Mouse (Mus musculus): ENCODE data around the gene Ldhc. TPM values are rescaled to one million over a fixed set of nuclear protein-coding genes. Genes with fewer than 3 reads are reported as not detected.

Ldhc gene
- polyA plus RNA-seq, 1 experiment from 2014 or later = 0.15 TPM

DNA sequence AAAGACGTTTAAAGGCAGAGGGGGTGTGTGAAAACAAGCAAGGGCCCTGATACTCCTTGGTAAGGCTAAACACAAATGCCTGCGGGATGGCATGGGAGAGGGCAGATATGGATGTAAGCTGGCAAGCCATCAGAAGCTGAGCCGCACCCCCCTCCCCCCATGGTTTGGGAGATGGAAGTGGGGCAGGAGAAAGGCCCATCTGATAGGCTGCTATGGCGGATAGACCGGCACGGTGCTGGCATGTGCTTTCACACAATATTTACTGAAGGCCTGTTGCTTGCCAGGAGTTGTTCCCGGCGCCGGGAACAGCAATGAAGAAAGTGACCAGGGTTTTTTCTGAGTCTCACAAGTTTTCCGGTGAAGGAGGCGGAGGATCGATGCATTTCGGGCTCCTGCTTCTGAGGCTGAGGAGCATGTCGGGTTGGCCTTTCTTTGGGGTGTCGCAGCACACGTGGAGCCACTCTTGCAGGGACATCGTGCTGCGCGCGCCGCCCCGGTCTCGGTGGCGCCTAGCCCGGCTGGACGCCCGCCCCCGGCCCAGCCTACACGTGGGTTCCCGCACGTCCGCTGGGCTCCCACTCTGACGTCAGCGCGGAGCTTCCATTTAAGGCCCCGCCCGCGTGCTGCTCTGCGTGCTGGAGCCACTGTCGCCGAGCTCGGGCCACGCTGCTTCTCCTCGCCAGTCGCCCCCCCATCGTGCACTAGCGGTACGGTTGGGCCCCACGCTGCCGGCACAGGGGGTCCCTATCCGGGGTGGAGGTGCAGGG lies 15.6 kb upstream of the Ldhc start:
- H3K9ac ChIP-seq = peak overlapping the region; percentile 91
- peak overlapping the region; percentile 83 for H3K4me3 ChIP-seq
- H3K27me3 ChIP-seq (replicated peaks) = no peaks in the 10 kb centered on the region
- under 1% methylated on average over 51 of the region's 51 CpGs for WGBS (ENCODE audit: insufficient replicate concordance)
- ATAC-seq = peak; percentile 78
- peaks cover 65% of the 10 kb centered on the region for H3K4me1 ChIP-seq
- H3K9me3 ChIP-seq (replicated peaks) = no peaks in the 10 kb centered on the region
- H3K4me2 ChIP-seq = peak overlapping the region; percentile 99
- peak overlapping the region; percentile 88 for H3K27ac ChIP-seq
- peaks cover 30% of the 10 kb centered on the region for H3K36me3 ChIP-seq

DNA sequence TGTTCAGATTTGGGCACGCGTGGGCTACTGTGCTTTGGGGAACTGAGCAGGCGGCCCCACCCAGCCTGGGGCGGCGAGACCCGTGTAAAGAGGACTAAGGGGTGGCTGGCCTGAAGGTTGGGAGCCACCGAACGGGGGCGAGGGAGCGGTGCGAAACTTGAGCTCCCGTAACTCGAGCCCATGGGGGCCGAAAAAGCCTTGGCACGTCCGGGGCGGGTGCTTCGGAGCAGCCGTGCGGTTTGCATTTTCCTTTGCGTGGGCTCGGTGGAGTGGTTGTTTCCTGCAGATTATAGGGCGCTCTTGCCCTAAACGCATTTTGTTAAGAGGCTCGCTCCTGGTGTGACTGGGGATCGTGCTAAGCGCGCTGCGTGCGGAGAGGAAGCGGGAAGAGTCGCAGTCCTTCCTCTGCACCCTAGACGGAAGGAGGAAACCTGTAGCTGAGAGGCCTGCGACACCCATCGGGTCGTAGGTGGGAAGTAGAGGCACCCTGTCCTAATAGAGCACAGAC lies 15.0 kb upstream of the Ldhc start:
- Histone ChIP-seq H3K4me3 (peak overlapping the region; percentile 83), H3K27me3 (replicated peaks) (no peaks in the 10 kb centered on the region), H3K9me3 (replicated peaks) (no peaks in the 10 kb centered on the region), H3K27ac (peak overlapping the region; percentile 88), H3K9ac (peak overlapping the region; percentile 91), H3K4me1 (peaks cover 59% of the 10 kb centered on the region), H3K4me2 (peak overlapping the region; percentile 99), H3K36me3 (peaks cover 36% of the 10 kb centered on the region)
- WGBS (ENCODE audit: insufficient replicate concordance) = under 1% methylated on average over 36 of the region's 36 CpGs
- peak; percentile 9 for ATAC-seq

DNA sequence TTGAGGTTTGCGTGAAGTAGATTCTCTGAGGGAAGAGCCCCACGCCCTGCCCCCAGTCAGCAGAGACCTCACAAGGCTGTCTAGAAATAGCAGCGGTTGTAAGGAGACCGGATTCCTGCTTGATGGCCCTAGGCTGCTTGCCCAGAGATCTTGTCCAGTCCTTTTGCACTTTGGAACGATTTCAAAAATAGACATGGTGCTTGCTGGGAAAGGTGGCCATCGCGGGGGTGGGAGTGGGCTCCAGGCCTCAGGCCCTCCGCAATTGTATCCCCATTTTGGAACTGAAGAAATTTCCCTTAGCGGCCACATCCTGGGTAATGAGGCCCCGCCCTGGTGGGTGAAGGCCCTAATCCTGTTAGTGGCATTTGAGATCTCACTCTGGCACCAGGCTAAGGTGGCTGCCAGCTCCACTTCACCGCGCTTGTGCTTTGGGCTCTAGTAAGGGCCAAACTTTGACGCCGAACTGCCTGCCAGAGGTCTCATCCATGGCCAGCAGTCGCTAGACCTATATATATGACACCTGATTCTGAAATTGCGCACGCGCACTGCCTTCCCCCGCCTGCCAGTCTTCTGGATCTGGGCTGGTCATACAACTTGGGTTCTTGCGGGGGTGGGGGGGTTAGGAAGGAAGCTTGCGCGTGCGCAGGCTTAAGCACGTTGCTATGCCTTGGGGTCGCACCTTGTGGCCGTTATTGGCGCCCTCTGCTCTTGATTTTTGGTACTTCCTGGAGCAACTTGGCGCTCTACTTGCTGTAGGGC lies 14.3 kb upstream of the Ldhc start:
- no peaks in the 10 kb centered on the region for H3K9me3 ChIP-seq (replicated peaks)
- ATAC-seq = peak; percentile 56
- WGBS (ENCODE audit: insufficient replicate concordance) = 2% methylated on average over 28 of the region's 28 CpGs
- H3K4me2 ChIP-seq = peak overlapping the region; percentile 99
- peak overlapping the region; percentile 83 for H3K4me3 ChIP-seq
- peaks cover 53% of the 10 kb centered on the region for H3K4me1 ChIP-seq
- H3K27ac ChIP-seq = peak overlapping the region; percentile 88
- peak overlapping the region; percentile 91 for H3K9ac ChIP-seq
- peaks cover 43% of the 10 kb centered on the region for H3K36me3 ChIP-seq
- H3K27me3 ChIP-seq (replicated peaks) = no peaks in the 10 kb centered on the region

DNA sequence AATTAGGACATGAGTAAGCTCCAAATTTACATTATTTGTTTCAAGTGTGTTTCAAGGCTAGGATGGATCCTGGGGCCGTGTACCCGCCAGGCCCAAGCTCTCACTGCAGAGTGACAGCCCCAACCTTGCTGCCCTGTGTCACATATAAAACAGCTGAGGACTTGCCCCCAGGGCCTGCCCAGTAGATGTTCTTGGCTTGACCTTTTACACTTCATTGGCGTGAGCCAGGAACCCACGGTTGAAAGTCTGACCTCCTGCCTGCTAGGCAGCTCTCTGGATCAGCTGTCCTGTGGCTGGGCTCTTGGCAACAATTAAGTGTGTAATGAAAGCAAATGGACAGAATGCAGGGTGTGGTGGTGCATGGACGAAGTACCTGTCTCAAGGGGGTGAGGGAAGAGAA lies 11.7 kb upstream of the Ldhc start:
- H3K27me3 ChIP-seq (replicated peaks) = no peaks in the 10 kb centered on the region
- 75% methylated on average over 5 of the region's 5 CpGs for WGBS (ENCODE audit: insufficient replicate concordance)
- no peak overlapping the region for H3K4me3 ChIP-seq
- H3K4me1 ChIP-seq = peaks cover 39% of the 10 kb centered on the region
- no peaks in the 10 kb centered on the region for H3K9me3 ChIP-seq (replicated peaks)
- no peak for ATAC-seq
- peaks cover 69% of the 10 kb centered on the region for H3K36me3 ChIP-seq
- no peak overlapping the region for H3K4me2 ChIP-seq
- H3K27ac ChIP-seq = no peak overlapping the region
- no peak overlapping the region for H3K9ac ChIP-seq

DNA sequence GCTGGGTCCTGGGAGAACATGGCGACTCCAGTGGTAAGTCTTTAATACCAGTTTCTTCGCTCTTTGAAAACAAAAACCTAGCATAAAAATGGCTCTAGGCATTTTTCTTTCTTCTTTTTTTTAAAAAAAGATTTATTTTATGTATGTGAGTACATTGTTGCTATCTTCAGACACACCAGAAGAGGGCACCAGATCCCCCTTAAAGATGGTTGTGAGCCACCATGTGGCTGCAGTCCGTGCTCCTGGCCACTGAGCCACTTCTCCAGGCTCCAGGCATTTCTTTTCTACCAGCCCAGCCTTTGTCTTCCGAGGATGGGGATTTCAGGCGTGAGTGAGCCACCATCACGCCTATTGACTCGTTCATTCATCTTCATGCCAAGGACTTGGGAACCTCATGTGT lies 10.0 kb upstream of the Ldhc start:
- H3K4me2 ChIP-seq = no peak overlapping the region
- H3K9me3 ChIP-seq (replicated peaks) = no peaks in the 10 kb centered on the region
- no peaks in the 10 kb centered on the region for H3K27me3 ChIP-seq (replicated peaks)
- H3K36me3 ChIP-seq = peaks cover 86% of the 10 kb centered on the region
- H3K4me3 ChIP-seq = no peak overlapping the region
- WGBS (ENCODE audit: insufficient replicate concordance) = 77% methylated on average over 7 of the region's 7 CpGs
- no peak overlapping the region for H3K9ac ChIP-seq
- H3K27ac ChIP-seq = no peak overlapping the region
- ATAC-seq = no peak
- peaks cover 27% of the 10 kb centered on the region for H3K4me1 ChIP-seq

DNA sequence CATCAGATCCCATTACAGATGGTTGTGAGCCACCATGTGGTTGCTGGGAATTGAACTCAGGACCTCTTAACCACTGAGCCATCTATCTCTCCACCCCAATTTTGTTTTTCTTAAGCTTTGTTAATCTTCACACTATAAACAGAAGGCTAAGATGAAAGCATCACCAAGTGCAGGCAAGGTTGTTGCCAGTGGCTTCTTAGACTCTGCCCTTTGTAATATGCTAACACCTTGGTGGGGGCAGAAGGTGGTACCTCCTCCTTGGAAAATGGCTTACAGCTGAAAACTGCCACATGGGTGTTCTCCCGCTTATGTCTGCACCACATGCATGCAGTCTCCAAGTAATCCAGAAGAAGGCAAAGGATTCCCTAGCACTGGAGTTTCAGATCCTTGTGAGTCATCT lies 8.3 kb upstream of the Ldhc start:
- Histone ChIP-seq H3K4me1 (peaks cover 16% of the 10 kb centered on the region), H3K27me3 (replicated peaks) (no peaks in the 10 kb centered on the region), H3K4me3 (no peak overlapping the region), H3K9ac (no peak overlapping the region), H3K9me3 (replicated peaks) (no peaks in the 10 kb centered on the region), H3K36me3 (peaks cover 91% of the 10 kb centered on the region), H3K27ac (no peak overlapping the region), H3K4me2 (no peak overlapping the region)
- WGBS (ENCODE audit: insufficient replicate concordance) = 71% methylated on average over 1 of the region's 1 CpGs
- no peak for ATAC-seq

DNA sequence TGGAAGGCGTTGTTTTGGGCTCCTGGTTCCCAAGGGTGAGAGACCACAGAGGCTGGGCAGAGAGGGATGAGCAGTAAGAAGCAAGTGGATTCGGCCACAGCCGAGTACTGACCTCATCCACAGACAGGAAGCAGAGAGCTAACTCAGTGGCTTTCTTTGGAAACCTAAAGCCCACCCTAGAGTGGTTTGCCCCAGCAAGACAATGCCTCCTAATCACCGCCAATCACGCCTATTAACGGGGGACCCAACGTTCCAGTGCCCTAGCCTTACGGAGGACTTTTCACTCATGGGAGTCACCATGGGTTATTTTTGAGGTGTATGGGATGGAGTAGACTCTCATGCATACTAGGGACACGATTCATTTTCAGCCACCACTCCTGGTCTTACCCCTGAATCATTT lies 7.6 kb upstream of the Ldhc start:
- Histone ChIP-seq H3K4me3 (no peak overlapping the region), H3K9me3 (replicated peaks) (no peaks in the 10 kb centered on the region), H3K36me3 (peaks cover 84% of the 10 kb centered on the region), H3K4me1 (peaks cover 9% of the 10 kb centered on the region), H3K27me3 (replicated peaks) (no peaks in the 10 kb centered on the region), H3K27ac (no peak overlapping the region), H3K4me2 (no peak overlapping the region), H3K9ac (no peak overlapping the region)
- ATAC-seq = no peak
- 83% methylated on average over 9 of the region's 9 CpGs for WGBS (ENCODE audit: insufficient replicate concordance)

DNA sequence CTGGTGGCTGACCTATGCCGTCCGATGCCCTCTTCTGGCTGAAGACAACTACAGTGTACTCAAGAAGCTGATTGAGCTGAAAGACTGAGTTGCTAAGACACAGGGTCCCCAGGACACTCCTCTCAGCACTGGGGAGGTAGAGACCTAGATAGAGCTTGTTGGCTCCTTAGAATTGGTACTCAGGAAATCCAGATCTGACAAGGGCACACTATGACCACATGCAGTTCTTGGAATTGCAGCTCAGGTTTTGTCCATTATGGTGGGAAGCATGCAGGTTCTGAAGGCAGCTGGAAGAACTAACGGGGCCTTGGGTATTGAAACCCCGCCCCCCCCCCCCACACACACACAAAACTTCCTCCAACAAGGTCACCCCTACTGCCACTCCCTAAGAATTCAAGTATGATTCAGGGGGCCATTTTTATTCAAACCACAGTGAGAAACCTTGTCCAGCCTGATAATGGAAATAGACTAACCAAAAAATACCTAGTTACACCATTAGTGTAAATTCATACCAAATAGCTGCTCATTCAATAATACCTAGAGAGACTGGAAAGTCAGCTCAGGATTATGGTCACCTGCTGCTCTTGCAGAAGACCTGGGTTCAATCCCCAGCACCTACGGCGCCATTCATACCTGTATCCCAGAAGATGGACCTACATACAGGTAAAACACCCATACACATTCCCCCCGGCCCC lies 5.0 kb upstream of the Ldhc start:
- no peaks in the 10 kb centered on the region for H3K4me1 ChIP-seq

DNA sequence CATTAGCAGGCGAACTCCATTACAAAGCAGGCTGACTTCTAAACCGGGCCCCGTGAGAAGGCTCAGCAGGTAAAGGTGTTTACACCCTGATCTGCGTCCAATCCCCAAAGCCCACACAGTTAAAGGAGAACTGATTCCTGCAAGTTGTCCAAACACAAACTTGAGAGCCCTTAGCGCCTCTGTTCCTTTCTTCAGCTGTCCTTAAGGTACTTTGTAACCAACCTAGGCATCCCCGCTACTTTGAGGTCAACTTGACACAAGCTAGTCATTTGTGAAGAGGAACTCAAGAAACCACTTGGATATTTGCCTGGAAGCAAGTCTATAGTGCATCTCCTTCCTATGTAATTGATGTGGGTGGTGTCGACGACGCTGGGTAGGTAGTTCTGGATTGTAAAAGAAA lies 3.6 kb upstream of the Ldhc start:
- H3K9ac ChIP-seq = no peak overlapping the region
- no peaks in the 10 kb centered on the region for H3K4me1 ChIP-seq
- H3K27ac ChIP-seq = no peak overlapping the region
- H3K4me3 ChIP-seq = no peak overlapping the region
- no peaks in the 10 kb centered on the region for H3K27me3 ChIP-seq (replicated peaks)
- H3K4me2 ChIP-seq = no peak overlapping the region
- peaks cover 43% of the 10 kb centered on the region for H3K36me3 ChIP-seq
- no peaks in the 10 kb centered on the region for H3K9me3 ChIP-seq (replicated peaks)
- ATAC-seq = no peak
- 72% methylated on average over 9 of the region's 9 CpGs for WGBS (ENCODE audit: insufficient replicate concordance)

More for the DNA sequence above, 5.0 kb upstream of the Ldhc start:
- Histone ChIP-seq H3K4me3 (no peak overlapping the region), H3K9ac (no peak overlapping the region), H3K36me3 (peaks cover 57% of the 10 kb centered on the region), H3K27me3 (replicated peaks) (no peaks in the 10 kb centered on the region), H3K27ac (no peak overlapping the region), H3K9me3 (replicated peaks) (no peaks in the 10 kb centered on the region), H3K4me2 (no peak overlapping the region)
- ATAC-seq = peak; percentile 28; the same call in 1 of the 2 replicates
- 55% methylated on average over 7 of the region's 7 CpGs for WGBS (ENCODE audit: insufficient replicate concordance)

DNA sequence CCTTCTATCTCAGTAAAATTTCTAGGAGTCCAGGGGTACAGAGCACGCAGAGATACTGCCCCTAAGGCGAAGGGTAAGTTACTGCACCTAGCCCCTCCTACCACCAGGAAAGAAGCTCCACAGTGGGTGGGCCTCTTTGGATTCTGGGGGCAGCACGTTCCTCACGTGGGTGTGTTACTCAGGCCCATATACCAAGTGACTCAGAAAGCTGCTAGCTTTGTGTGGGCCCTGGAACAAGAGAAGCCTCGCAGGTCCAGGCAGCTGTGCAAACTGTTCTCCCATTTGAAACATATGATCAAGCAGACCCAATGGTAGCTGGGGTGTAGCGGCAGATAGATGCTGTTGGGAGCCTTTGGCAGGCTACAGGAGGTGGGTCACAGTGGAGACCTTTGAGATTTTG lies 2.0 kb upstream of the Ldhc start:
- Histone ChIP-seq H3K27ac (no peak overlapping the region), H3K9me3 (replicated peaks) (no peaks in the 10 kb centered on the region), H3K9ac (no peak overlapping the region), H3K27me3 (replicated peaks) (no peaks in the 10 kb centered on the region), H3K4me2 (no peak overlapping the region), H3K4me1 (no peaks in the 10 kb centered on the region), H3K4me3 (no peak overlapping the region), H3K36me3 (peaks cover 27% of the 10 kb centered on the region)
- no peak for ATAC-seq
- 43% methylated on average over 6 of the region's 6 CpGs for WGBS (ENCODE audit: insufficient replicate concordance)

DNA sequence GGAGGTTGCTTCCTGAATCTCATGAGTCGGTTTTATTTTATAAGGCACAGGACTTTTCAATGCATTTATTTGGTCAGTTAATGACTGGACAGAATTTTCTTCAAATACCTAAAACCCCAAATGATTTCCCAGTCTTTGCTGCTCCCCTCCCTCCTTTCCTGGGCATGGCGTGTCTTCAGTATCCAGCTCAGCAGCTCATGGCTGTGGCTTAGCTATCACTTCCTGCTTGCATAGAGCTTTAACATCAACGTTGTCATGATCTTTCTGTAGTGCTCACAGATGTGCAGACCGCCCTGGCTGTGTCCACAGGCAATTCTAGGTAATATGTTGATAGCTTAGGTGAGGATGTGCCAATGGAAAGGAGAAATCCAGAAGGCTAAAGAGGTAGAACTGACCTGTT lies 11.0 kb downstream of the Ldhc start:
- no peak for ATAC-seq
- Histone ChIP-seq H3K4me2 (no peak overlapping the region), H3K4me3 (no peak overlapping the region), H3K9me3 (replicated peaks) (no peaks in the 10 kb centered on the region), H3K27me3 (replicated peaks) (no peaks in the 10 kb centered on the region), H3K36me3 (no peaks in the 10 kb centered on the region), H3K9ac (no peak overlapping the region), H3K4me1 (peaks cover 1% of the 10 kb centered on the region; the same call in 1 of the 2 replicates), H3K27ac (no peak overlapping the region)
- WGBS (ENCODE audit: insufficient replicate concordance) = 29% methylated on average over 4 of the region's 4 CpGs

DNA sequence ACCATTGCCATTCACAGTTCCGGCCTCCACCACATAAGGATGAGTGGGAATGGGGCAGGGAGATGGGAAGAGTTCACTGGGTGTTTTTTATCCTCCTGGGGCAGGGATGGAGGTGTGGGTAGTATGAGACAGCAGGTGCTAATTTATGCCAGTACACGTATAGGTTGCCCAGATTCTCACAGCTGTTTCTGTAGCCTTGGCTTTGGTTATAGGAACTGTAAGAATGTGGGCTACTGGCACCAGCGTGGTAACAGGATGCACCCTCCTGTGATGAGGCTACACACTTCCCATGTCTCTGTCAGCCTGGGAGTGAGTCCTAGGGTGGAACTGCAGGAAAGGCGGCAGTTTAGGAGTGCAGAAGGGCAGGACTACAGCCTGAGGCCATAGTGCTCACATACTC lies 15.8 kb downstream of the Ldhc start:
- Histone ChIP-seq H3K36me3 (no peaks in the 10 kb centered on the region), H3K4me3 (no peak overlapping the region), H3K9ac (no peak overlapping the region), H3K27ac (no peak overlapping the region), H3K9me3 (replicated peaks) (no peaks in the 10 kb centered on the region), H3K4me2 (no peak overlapping the region), H3K27me3 (replicated peaks) (no peaks in the 10 kb centered on the region), H3K4me1 (peaks cover 16% of the 10 kb centered on the region)
- WGBS (ENCODE audit: insufficient replicate concordance) = 43% methylated on average over 4 of the region's 4 CpGs
- ATAC-seq = 0 out of 2 replicates have a peak, but pooled peaks have one; percentile 17
